Mouse (Mus musculus) neural tube, embryonic 10.5 days (tissue): ENCODE data around the gene Map3k5.

Experiments
- DNase-seq: peaks from one replicate; pipeline ENCODE4 v3.0.0-alpha.2; 2017; ENCODE audit warnings: low spot score; ENCODE audit errors: extremely low spot score

Map3k5 gene

GRCm38 (mm10) chr10:20152131-20152530 is 217.9 kb downstream of the Map3k5 start:
- no peak for DNase-seq

- DNase-seq, result no peak
These were observed 219.2 kb downstream of the Map3k5 start for GRCm38 (mm10) chr10:20153507-20153906.

DNA sequence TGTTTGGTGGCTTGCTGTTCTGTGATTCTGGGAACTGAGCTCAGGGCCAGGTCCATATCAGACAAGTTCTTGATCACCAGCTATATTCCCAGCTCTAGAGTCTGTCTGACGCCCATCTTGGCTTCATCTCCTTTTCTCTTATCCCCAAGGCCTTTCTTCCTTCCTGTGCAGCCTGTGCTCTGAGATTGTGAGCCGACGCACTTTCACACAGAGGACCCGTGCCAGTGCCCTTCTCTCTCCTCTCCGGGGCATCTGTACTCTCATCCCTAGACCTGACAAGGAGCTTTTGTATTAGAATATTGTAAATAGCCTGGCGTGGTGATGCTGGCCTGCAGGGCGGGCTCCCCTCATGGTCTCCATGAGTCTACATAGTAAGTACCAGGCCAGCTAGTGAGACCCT is 221.1 kb downstream of the Map3k5 start:
- DNase-seq, result no peak

DNA sequence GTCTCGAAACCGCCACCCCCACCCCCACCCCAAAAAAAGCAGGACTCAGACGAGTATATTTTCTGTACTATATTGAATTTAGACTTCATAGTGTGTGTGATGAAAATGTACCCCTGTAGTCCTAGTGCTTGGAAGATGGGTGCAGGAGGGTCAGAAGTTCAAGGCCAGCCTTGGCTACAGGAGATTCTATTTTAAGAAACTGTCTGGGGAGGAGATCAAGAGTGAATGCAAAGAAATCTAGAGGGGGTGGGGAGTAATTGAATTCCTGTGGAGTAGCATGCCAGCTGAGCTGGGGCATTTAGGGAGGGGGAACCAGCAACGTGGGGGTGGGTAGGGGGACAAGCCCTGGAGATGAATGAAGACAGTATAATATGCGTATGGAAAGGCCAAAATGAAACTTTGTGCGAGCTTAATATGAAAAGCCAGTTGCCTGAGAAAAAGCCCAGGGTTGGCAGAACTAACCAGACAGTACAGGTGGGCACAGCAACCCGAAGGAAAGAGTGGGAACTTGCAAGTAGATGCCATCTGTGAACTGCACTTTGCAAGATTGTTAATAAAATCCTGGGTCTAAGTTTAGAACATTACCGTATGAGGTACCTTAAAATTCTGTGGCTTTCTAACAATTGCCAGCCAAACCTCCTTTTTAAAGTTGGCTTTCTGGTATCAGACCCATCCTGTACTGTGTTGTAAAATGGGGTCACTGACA is 222.9 kb downstream of the Map3k5 start:
- DNase-seq, result no peak

- DNase-seq, result no peak
These were observed 224.5 kb downstream of the Map3k5 start for GRCm38 (mm10) chr10:20158756-20159155.

DNA sequence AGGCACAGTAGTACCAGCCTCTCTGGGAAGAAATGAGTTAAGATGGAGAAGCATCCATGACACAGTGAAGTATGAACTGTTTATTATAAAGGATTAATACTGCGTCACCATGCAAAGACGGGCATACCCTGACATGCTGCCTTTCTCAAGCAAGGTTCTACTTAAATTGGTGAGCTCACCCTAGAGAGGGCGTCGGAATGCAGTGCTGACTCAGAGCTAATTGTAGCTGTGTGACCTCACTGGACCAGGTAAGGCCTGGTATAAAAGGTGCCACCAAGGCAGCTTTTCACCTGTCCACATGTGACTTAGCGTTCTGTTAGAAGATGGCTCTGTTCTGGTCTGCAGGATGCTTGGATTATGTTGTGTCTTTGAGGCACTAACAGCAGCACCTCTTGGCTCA is 225.0 kb downstream of the Map3k5 start:
- no peak for DNase-seq

DNA sequence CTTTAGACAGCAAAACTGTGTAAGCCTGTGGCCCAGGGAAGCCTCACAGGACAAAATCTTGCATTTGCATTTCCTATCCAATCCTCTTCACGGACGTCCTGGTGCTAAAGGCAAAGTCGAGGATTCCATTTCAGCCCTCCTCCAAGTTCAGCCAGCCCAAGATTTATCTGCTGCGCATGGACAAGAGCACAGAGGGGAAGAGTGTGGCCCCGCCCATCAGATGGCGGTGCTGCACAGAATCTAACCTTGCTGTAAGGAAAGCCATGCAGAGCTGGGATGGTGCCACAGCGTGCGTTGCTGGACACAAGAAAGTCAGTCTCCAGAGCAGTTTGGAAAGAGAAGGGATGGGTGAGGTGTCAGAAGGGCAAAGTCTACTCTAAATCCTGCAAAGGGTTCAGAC is 226.6 kb downstream of the Map3k5 start:
- DNase-seq, result no peak

GRCm38 (mm10) chr10:20164810-20165209 is 230.5 kb downstream of the Map3k5 start:
- no peak for DNase-seq

- no peak for DNase-seq
These were observed 232.5 kb downstream of the Map3k5 start for GRCm38 (mm10) chr10:20166797-20167196.

GRCm38 (mm10) chr10:20167467-20167866 is 233.2 kb downstream of the Map3k5 start:
- no peak for DNase-seq

GRCm38 (mm10) chr10:20169182-20169674 is 235.0 kb downstream of the Map3k5 start:
- no peak for DNase-seq

GRCm38 (mm10) chr10:20169927-20170604 is 235.8 kb downstream of the Map3k5 start:
- DNase-seq, result no peak

- peak; percentile 78 for DNase-seq
These were observed 236.4 kb downstream of the Map3k5 start for GRCm38 (mm10) chr10:20170605-20171088.

- no peak for DNase-seq
These were observed 236.9 kb downstream of the Map3k5 start for GRCm38 (mm10) chr10:20171209-20171608.

DNA sequence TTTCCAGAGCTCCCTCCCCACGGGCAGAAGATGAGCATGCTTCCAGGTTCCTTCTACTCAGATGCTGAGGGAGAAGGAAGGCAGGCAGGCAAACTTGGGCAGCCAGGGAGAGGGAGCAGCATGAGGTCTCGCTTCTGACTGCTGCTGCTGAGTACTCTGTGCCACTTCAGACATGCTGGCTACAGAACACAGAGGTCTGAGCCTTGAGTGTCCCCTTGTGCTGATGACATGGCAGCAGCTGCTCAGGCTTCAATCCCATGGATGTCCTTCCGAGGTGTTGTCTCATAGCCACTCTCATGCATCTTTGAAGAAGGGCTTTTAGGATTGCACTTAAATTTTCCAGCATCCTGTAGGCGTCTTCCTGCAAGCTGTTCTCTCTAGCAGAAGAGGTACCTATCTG is 237.5 kb downstream of the Map3k5 start:
- no peak for DNase-seq

- DNase-seq, result no peak
These were observed 239.5 kb downstream of the Map3k5 start for GRCm38 (mm10) chr10:20173733-20174132.

DNA sequence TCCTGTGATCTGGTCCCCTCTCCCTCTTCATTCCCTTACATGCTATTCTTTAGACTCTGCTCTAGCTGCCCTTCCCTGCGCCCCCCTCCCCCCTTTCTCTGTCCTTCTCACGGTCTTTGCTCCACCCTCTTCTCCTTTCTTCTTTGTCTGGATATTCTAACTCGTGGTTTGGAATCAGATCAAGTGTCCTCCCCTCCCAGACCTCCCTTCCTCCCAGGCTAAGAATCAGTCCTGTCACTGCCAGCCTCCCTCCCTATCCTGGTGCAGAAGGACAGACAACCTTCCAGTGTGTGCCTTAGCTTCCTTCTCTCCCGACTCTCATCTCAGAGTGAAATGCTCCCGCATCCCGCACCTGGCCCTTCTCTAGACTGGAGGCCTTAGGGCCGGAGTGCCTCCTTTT is 241.8 kb downstream of the Map3k5 start:
- no peak for DNase-seq

GRCm38 (mm10) chr10:20178807-20179605 is 244.7 kb downstream of the Map3k5 start:
- no peak for DNase-seq

- DNase-seq, result no peak
These were observed 246.9 kb downstream of the Map3k5 start for GRCm38 (mm10) chr10:20181198-20181597.

- no peak for DNase-seq
These were observed 247.6 kb downstream of the Map3k5 start for GRCm38 (mm10) chr10:20181680-20182399.

DNA sequence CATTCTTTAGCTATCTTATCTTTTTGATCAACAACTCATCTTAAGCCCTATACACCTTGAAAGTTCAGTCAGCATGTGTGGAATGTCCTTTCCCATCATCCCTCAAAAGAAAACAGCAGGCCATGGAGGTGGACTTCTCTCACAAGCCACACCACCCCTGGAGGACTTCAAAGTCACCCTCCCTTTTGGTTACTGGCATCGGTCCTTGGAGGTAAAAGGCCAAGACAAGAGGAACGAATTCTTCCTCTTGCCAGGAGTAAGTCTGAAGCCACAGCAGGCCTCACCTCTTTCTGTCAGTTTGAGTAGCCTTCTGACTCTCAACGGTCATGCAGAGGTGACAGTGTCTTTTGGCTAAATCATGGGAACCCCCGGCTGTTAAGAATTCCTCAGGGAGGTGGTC is 250.1 kb downstream of the Map3k5 start:
- DNase-seq, result no peak
